Mouse (Mus musculus): ENCODE measurements around the gene Fmo2. TPM values are rescaled to one million over a fixed set of nuclear protein-coding genes. Genes with fewer than 3 reads are reported as not detected.

Fmo2 gene
- polyA plus RNA-seq, 3 experiments from 2014 or later = not detected

DNA sequence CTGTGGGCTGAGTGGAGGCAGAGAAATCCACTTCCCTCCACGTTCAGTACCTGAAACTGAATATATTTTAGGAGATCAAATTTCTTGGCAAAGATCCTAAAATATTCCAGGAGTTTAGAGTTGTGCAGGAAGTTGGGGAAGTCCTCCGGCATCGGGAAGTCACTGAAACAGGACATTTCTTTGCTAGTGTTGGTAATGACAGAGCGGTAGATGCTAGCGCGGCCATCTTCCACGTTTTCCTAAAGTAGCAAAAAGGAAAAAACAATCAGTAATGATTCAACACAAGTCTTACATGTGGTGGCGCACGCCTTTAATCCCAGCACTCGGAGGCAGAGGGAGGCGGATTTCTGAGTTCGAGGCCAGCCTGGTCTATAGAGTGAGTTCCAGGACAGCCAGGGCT lies 9.9 kb downstream of the Fmo2 start:
- ATAC-seq = no peak

DNA sequence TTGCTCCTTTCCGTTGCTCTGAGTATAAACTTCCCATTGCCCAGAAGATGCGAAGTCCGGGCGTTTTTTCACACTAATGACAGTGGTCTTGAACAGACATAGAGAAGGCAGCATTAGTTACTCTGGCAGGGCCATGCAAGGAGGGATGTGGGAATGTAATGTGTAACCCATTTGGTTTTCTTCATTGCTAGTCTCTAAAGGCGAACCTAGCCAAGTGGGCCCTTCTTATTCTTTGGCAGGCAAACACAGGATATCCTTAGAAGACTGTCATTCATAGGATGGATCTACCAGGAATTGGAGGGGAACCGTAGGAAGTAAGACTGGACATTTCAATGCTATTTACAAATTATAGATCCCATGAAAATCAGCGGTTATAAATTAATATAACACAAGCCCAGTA lies 10.9 kb downstream of the Fmo2 start:
- no peak for ATAC-seq

DNA sequence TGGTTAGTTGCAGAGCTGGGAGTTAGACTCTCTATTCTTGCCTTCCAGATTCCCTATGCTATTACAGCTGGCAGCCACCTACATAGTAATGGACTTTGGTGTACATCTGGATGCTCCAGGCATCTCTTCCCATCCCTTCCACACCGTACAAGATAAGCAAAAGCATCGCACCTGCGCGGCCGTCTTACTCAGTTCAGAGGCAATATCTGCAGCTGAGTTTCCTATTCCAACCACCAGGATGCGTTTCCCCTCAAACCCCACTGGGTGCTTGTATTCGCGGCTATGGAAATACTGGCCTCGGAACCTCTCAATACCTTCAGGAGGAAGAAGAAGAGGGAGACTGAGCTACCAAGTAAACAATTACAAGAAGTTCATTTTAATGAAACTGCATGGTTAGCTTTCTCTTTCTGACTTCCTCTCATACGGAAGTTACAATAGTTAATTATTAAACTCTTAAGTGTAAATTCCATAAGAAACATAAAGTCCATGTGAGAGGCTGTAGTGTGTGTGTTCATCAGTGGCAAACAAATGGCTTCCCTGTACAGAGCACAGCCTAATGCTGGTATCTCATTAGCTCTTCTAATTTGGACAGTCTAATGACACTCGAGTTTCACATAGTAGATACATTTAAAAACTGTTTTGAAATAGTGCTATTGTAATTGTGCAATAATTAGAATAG lies 12.2 kb downstream of the Fmo2 start:
- no peak for ATAC-seq

DNA sequence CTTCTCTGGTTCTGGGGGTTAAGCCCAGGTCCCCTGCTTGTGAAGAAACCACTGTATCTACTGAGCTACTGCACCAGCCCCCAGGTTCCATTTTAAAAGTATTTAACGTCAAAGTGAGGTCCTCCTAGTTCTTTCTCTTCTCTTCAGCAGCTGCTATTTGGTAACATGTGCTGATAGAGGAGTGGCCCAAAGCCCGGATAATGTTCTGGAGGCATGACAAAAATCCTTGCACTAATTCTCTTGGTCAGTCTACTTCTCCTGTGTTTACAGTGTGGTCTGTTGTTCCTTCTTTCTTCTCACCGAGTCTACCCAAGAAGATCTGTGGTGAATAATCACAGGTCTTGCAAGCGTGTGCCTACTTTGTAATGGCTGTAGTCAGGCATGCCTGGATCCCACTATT lies 15.8 kb downstream of the Fmo2 start:
- no peak for ATAC-seq

DNA sequence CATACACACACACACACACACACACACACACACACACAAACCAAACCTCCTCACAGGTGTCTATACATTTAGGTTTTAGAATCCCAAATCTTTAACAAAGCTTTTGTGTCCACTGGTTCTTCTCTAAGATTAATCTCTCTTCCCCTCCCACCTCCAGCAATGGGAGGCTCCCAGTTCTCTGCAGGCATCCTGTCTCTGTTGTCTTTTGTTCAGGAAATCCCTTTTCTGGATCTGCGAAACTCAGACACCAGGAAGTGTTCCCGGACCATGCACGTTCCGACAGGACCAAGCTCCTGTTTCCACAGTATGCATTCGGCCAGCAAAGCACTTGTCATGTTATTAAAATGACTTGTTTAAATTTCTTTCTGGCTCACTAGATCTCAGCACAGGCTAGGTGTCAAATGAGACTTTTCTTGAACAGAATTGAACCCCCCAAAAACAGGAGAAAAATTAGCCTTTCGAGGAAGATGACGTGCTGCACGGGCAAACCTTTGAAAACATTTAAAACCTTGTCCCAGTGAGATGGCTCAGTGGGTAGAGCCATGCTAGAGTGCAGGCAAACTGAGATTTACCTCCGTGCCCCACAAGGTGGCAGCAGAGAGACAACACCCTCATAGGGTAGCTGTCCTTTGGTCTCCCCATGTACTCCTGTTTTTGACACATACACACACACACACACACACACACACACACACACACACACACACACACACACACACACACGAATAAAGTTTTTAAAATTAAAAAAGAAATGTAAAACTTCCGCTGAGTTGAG lies 18.7 kb downstream of the Fmo2 start:
- no peak for ATAC-seq

DNA sequence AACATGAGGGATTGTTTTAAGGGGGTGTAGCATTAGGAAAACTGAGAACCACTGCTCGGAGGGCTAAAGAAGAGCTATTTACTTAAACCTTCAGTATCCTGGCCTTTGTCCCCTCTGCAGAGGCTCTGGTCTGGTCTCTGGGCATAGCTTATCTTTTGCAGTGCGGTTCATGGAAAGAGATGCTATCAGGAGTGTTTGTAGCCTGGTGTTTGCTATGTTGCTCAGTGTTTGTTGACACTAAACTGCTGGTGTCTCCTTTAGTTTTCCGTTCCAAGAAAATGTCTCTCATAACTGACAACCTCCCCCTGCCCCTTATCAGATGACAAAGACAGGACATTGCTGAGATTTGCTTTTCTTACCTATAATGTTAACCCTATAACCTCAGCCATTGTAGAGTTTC lies 23.4 kb downstream of the Fmo2 start:
- ATAC-seq = no peak

DNA sequence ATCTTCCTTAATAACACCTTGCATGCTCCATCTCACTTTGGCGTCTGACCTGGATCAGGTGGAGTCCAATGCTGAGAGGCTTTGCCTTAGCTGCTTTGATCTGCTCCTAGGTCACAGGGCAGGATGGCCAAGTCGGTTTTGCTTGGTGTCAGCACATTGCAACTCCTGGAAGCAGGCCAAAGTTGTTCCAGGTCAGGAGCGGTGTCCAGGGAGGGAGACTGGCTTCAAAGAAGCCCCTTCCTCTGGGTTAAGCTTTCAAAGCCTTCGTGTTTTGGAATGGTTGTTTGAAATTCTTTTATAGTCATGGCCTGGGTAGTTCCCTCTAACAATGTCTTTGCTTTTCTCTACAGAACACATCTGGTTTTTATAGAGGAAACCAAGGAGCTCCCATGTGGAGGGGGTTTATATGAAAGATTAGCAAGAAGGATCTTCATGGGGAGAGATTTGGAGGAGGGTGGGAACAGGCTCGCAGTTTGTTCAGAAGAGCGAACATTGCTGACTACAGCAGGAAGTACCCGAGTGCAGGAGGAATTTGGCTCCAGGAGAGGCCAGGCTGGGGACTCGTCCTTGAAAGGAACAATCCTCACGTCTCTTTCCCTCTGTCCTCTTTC lies 26.7 kb downstream of the Fmo2 start:
- ATAC-seq = no peak

DNA sequence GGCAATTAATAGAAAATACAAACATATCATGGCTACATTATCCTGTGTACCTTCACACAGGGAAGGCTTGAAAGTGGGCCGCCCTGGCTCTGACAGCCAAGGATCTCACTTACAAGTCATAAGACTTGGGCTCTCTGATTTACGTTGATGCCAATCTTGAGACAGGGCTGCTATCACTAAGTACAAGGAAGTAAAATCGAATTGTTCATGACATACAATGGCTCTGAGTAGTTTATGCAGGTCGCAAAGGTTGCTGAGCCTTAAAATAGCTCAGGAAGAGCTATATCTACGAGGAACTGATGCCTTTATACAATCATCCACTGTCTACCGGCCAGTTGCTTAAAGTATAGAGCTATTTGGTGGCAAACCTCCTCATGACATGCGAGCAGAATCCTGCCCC lies 27.5 kb downstream of the Fmo2 start:
- no peak for ATAC-seq

DNA sequence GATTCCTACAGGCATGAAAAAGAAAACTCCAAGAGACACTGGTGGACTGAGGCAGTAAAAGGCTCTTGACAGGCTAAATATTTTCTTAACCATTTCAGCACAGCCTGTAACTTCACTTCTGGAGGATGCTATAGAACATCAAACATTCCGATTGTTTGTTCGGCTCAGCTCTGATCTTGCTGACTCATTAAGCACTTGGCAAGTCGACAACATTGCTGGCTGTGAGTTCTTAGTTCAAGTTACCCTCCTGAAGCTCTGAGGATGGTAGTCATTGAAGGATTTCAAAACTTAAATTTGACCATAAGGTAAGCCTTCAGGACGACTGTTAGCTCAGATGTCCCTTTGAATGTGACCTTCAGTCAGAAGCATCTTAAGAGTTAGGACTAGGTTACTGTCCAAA lies 31.1 kb downstream of the Fmo2 start:
- ATAC-seq = no peak

DNA sequence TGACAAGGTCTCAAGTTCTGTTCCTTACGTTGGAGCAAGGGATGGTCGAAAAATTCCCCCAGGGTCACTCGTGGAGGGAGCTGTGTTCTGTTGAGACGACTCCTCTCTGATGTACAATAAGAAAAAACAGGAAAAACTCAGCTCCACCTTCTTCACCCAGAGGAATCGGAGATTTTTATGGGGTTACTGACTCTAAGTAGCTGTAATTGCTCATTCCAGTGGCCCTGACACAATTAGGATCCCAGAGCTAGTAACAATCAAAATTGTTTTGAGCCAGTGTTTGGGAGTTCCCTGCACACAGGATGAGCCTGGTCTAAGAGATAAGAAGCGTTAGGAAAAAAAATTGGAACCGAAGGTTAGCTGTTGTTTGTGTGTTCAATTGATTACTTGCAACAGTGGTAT lies 32.2 kb downstream of the Fmo2 start, which contains the start of gene Fmo1:
Gene Fmo1, minus strand, starts transcription at position 331 of the 402 bp plus-strand sequence.
- no peak for ATAC-seq

DNA sequence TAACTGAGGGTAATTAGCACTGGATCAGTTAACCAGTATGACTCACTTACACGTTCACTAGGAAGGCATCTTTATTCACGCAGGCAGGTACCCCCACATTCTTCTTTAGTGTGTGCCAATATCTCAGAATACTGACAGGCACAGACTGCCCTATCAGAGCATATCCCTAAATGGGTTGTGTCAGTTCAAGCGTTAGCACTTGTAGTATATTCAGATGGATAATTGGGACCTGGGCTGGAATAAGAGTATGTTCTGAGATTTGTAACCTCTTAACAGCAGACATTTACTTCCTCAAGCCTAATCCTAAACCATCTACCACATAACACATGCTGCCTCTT lies 33.1 kb downstream of the Fmo2 start:
- no peak for ATAC-seq

DNA sequence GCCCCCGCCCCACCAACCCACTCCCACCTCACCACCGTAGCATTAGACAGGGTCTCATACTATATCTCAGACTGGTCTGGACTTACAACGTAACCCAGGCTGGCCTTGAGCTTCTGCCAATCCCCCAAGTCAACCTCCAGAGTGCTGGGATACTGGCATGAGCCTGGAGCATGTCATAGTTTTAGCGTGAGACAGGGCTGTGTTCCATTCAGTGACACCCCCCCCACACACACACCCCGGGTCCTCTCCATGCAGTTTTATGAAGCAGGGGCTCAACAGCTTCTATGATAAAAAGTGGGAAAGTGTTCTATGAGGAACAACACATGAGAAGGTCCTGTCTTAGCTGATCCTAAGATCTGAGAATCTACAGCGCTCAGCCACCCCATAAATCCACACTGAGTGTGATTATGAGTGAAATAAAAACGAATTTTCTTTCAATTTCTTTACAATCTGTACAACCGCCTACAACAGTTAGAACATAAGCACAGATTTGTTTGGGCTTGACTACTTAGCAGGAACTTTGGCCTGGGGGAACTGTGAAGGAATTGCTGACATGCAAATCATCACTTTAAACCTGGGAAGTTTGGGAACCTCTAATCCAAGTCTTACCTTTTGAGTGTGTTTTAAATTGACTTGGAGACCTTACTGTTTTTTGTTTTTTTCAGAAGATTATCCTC lies 33.6 kb downstream of the Fmo2 start:
- no peak for ATAC-seq

DNA sequence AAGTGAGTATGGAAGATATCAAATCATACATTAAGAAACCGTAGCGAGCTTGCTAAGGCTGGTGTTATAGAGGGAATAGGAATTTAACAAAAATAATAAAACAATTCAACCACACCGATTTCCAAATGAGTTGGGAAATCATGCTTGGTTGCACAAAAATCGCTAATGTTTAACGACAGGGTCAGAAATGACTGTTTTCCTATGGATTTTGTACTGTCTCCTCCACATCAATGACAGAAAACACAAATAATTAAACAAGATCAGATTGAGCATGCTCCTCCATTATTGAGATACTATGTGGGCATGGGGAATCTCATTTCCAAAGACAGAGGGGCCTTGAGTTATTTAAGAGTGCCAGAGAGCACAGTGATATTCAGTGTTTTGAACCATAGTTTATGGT lies 34.2 kb downstream of the Fmo2 start:
- ATAC-seq = no peak

DNA sequence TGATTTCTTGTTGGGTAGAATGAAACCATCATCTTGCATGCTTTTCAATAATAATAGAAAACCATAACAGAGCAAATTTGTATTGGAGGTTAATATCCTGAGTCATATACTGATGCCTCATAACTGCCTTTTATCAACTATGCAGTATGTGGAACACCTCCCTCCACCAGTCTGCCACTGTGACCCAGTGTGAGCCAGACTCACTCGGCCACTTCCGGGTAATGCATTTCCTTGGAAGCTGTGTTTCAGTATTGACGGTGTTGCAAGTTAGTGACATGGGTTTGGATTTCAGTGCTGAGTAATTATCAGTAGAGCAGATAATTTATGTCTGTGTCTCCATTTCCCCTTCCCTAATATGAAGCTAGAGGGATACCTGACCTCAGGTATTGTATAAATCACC lies 34.9 kb downstream of the Fmo2 start:
- ATAC-seq = no peak

DNA sequence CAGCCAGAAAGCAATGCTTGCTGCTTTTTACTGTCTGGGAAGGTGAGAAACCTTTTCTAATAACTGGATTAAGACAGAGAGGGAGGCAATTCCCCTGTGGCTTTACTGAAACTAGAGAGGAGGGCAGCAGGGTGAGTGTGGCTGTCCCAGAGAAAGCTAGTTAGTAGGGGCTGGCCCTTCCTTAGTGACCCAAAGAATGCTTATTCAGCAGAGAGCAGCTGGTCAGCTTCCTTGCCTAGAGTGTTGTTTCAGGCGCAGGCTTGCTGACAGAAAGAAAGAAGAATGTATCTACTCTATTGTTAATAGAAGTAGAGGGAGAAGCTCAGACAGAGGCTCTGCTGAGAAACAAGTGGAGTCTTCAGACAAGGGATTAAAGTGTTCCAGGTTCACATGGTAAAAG lies 36.2 kb downstream of the Fmo2 start:
- no peak for ATAC-seq

DNA sequence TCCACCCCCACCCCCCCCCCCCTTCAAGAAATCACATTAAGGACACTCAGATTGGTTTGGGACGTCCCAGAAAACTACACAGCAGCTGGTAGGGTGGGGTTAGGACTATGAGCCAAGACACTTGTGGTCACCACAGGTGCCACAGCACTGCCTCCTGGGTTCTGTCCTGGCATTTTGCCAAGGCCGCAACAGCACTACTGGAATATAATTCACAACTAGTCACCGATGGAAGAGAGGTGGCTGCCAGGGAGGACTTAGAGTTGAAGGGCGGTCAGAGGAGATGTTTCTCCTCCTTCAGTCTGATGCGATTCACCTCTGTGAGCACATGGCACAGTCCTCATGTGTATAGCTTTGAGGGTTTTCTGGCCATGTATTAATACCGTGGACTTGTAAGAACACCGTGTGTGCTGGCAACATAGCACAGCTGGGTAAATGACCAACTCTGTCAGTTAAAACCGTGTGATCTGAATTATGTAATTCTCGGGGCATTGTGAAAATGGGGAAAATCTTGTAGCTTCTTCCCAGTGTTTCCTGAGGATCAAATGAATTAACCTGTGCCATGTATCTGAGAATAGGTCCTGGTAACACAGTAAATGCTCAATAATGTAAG lies 38.4 kb downstream of the Fmo2 start:
- no peak for ATAC-seq

DNA sequence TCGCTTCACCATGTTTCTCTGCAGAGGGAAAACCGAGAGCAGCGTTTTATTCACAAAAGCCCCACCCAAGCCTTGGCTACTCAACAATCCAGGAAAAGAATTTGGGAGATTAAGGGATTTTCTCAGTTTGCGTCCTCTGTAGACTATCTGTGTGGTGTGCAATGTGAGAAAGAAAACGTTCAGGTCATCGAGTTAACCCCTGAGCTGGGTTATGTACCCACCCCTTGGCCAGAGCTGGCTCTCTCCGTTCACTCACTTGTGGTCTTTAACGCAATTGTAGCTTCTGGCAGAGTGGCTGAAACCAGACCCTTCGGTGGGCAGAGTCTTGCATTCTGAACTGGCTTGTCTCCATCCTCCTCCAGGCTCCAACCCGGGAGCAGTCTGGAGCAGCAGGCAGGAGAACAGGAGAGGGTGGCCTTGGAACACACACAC lies 39.0 kb downstream of the Fmo2 start:
- ATAC-seq = no peak

DNA sequence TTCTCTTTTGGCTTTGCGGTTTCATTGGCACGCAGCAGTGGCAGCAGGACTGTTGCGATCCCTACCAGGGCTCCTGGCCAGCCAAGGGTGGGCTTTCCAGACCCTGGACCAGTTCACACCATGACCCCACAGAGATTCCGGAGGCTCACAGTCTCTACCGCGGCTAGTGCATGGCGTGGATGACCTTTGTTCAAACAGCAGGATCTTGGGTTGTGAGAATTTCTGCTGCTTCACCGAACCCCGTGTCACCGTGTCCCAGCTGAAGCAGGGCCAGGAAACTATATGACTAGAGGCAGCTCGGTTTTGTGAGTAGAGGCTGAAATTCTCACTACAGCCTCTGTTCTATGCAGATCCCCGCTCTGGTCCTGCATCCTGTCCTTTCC lies 39.8 kb downstream of the Fmo2 start:
- no peak for ATAC-seq

DNA sequence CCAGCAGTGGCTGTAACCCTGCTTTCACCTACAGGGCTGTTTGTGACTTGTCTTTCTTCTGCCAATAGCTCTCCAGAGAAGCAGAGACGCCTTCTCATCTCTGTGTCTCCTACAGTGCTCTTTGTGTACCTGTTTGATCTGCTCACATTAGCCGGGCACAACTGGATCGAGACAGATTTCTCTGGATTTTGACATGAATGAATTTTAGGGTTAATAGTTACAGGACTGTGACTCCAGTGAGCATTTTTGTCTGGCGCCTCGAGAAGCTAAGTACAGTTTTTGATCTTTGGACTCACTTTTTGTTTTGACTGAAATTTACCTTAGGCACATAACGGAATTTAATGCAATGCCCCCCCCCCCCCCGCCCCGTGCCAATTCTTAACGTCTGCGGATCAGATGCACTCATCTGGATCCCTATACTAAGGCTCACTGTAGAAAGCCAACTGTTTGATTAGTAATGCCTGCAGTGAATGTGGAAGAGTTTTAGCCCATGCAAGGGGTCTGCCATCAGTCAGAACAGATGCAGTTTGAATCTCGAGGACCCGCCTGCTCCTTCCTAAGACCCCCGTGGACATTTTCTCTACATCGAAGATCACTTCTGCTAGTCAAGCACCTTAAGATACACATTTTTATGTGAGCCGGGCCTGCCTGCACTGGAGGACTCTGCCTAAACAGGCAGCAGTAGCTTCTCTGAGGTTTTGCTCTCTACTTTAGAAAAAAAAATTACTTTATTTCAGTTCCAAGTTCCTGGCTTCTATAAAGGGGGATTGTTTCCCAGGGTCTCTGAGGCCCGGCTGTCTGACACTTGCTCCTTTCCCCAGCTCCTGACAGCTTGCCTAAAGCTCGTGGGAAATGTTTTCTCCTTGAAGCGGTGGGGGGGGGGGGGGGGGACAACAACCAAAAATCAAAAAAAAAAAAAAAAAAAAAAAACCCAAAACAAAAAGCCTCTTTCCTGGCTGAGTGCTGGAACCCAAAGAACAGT lies 40.5 kb downstream of the Fmo2 start:
- ATAC-seq = no peak

DNA sequence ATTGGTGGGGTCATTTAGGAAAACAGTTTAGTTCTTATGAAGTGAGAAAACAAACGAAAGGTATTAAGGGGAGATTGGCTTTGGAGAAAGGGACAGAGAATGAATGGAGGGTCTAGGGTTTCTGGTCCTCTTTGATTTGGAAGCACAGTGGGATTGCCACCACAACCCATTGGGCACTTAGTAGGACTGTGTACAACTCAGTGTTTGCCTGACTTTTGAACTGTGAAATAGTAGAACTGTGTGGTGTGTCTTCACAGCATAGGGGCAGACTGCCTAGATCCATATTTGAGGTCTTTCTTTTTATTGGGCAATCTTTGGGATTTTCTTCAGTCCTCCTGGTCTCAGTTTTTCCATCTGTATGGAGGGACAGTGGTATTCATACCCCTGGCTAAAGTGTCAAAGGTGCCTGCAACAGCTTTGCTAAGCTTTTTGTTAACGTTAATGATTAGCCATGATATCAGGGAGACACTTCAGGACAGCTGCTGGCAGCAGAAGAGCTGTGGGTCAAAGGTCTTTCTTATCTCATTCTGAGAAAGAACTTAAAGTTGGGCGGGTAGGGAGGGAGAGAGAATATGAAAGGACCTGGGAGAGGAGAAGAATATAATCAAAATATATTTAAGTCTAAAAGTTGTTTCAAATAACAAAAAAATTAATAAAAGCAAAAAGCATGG lies 44.6 kb downstream of the Fmo2 start:
- no peak for ATAC-seq

DNA sequence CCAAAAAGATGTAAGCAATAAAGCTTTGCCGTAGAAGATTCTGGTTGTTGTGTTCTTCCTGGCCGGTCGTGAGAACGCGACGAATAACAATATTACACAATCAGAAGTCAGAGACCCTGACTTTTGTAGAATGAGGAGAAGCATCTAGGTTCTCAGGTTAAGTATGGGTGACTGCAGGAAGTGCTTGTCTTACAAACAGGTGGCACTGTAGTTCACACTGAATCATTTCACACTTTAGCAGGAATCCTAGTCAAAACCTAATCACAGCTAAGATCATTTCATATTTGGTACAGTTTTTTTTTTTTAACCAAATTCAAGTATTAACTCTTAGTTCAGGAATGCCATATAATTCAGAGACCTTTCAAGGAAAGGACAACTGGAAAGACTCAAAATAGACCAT lies 51.0 kb downstream of the Fmo2 start:
- ATAC-seq = no peak
